Mouse (Mus musculus): ENCODE measurements around the gene Kalrn.

GRCm38 (mm10) chr16:34066376-34066775 lies 507.0 kb downstream of the Kalrn start:
- no peak for TF ChIP-seq CTCF (IDR thresholded peaks at IDR 0.05; ENCODE audit: extremely low read depth, insufficient read length, insufficient replicate concordance, low read depth, low read length)
- no peak for TF ChIP-seq POLR2A (IDR thresholded peaks at IDR 0.05; ENCODE audit: low read depth, low read length)
